Mouse (Mus musculus): ENCODE measurements around the gene Frmd4a. TPM values are rescaled to one million over a fixed set of nuclear protein-coding genes. Genes with fewer than 3 reads are reported as not detected.
A peak's percentile ranks its signal among the peaks of the same experiment; 100 is the strongest.

Gene Frmd4a
- 47.1 and 51.5 TPM in 2 replicates for polyA plus RNA-seq (2015; fragmentation: Nextera tagmentation; extraction: Ambion mirVana)

DNA sequence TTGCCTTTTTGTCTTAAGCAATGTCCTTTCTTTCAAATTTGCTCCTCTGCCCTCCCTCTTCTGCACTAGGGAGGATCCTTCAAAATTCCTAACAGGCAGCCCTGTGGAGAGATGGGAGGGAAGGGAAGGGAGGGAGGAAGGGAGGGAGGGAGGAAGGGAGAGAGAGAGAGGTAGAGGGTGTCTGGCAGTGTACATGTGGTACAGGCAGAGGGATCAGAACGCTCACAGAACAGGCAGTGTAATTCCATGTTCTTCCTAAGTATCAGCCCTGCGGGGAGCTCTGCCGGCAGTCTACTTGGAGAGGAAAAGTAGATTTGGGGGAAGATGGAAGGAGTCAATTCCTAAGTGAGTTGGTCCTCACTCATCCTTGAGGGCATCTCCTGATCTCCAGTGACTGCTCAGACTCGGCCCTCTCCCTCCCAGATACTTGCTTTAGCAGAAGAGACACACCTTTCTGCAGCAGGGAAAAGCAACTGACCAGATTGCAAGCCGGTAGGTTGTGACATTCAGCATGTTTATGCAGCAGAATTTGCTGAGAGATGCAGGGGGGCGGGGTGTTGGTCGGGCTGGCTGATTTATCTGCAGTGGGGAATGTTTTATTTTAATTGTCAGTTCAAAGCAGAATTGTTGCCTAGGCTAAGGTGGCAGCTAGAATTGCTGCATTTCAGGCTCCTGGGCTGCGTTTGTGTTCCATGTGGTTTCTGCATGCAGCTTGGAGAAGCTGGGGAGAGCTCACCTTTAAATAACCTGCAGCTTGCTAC lies at the start of gene Frmd4a:
TSS of gene Frmd4a (plus strand) at position 190 of the 761 bp plus-strand sequence.
- H3K27me3 ChIP-seq (replicated peaks), result no peaks in the 10 kb centered on the region
- WGBS, result 29% methylated on average over 8 of the region's 8 CpGs
- peaks cover 21% of the 10 kb centered on the region for H3K4me1 ChIP-seq
- peak within 1 kb of the TSS; percentile 78 for H3K27ac ChIP-seq (replicated peaks)
- H3K9me3 ChIP-seq (replicated peaks), result no peaks in the 10 kb centered on the region
- peak within 1 kb of the TSS; percentile 14 for H3K9ac ChIP-seq (replicated peaks)
- peak within 1 kb of the TSS; percentile 34 for H3K4me3 ChIP-seq (replicated peaks)
- H3K4me2 ChIP-seq, result peak within 1 kb of the TSS; percentile 54
- no peaks in the 10 kb centered on the region for H3K36me3 ChIP-seq
- peak; percentile 69 for ATAC-seq (ENCODE audit: low FRiP score)

DNA sequence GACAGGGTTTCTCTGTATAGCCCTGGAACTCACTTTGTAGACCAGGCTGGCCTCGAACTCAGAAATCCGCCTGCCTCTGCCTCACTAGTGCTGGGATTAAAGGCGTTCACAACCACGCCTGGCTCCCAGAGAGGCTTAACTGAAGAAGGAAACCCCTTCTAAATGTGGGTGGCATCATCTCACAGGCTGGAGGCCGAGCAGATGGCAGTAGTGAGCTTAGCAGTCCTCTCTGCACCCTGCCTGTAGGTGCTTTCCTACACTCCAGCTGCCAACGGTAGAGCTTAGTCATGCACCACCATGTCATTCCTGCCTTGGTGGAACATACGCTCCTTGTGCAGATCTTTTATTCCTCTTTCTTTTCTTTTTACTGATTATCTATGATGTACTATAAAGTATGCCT lies 28.6 kb upstream of the Frmd4a start:
- no peak overlapping the region for H3K9ac ChIP-seq (replicated peaks)
- no peaks in the 10 kb centered on the region for H3K36me3 ChIP-seq
- H3K9me3 ChIP-seq (replicated peaks), result no peaks in the 10 kb centered on the region
- 90% methylated on average over 7 of the region's 7 CpGs for WGBS
- no peak overlapping the region for H3K27ac ChIP-seq (replicated peaks)
- H3K4me1 ChIP-seq, result no peaks in the 10 kb centered on the region
- no peaks in the 10 kb centered on the region for H3K27me3 ChIP-seq (replicated peaks)
- no peak overlapping the region for H3K4me2 ChIP-seq
- H3K4me3 ChIP-seq (replicated peaks), result no peak overlapping the region
- no peak for ATAC-seq (ENCODE audit: low FRiP score)

DNA sequence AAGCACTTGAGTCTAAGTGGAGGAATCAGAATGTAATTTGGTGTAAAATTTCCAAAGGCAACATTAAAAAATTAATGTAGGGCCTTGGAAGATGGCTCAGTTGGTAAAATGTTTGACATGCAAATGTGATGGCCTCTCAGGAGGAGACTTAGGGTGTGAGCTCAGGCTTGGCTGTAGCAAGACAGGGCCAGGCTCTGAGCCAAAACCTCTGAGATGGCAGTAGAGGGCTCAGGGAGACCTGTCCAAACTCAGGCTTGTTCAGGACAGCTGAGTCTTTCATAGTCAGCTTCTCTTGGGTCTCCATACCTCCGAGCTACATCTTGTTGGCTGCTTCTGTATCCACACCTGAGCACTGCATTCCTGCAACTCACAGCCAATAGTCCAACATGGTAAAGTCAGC lies 27.1 kb upstream of the Frmd4a start:
- H3K4me1 ChIP-seq, result no peaks in the 10 kb centered on the region
- WGBS, result 87% methylated on average over 1 of the region's 1 CpGs
- H3K4me2 ChIP-seq, result no peak overlapping the region
- H3K9ac ChIP-seq (replicated peaks), result no peak overlapping the region
- no peaks in the 10 kb centered on the region for H3K36me3 ChIP-seq
- no peak overlapping the region for H3K4me3 ChIP-seq (replicated peaks)
- no peak overlapping the region for H3K27ac ChIP-seq (replicated peaks)
- no peaks in the 10 kb centered on the region for H3K27me3 ChIP-seq (replicated peaks)
- no peak for ATAC-seq (ENCODE audit: low FRiP score)
- H3K9me3 ChIP-seq (replicated peaks), result 0 out of 2 replicates have a peak, but pooled peaks cover 3% of the 10 kb centered on the region

DNA sequence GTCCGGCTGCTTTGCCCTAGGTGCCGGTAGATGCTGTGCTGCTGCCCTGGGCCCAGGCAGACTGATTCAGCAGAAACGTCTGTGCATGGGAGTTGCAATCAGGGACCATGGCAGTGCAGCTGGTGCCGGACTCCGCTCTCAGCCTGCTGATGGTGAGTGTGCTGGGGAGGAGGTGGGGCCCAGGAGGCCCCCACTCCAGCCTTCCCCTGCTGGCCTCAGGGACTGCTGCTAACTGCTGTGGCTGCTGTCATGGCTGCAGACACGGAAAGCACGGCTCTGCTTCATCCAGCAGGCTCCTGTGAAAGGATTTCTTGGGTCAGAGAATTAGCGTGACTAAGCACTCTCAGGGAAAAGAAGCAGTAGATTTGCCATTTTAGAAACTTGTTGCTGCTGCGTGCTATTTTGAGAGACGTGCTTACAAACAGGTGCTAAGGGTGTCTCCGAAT lies 937 bp downstream of the Frmd4a start:
- H3K36me3 ChIP-seq, result no peaks in the 10 kb centered on the region
- H3K4me2 ChIP-seq, result peak overlapping the region; percentile 54
- H3K4me1 ChIP-seq, result peaks cover 21% of the 10 kb centered on the region
- no peaks in the 10 kb centered on the region for H3K27me3 ChIP-seq (replicated peaks)
- ATAC-seq (ENCODE audit: low FRiP score), result peak; percentile 71
- peak overlapping the region; percentile 34 for H3K4me3 ChIP-seq (replicated peaks)
- WGBS, result 22% methylated on average over 11 of the region's 11 CpGs
- H3K9ac ChIP-seq (replicated peaks), result peak overlapping the region; percentile 14
- H3K27ac ChIP-seq (replicated peaks), result peak overlapping the region; percentile 78
- H3K9me3 ChIP-seq (replicated peaks), result no peaks in the 10 kb centered on the region

DNA sequence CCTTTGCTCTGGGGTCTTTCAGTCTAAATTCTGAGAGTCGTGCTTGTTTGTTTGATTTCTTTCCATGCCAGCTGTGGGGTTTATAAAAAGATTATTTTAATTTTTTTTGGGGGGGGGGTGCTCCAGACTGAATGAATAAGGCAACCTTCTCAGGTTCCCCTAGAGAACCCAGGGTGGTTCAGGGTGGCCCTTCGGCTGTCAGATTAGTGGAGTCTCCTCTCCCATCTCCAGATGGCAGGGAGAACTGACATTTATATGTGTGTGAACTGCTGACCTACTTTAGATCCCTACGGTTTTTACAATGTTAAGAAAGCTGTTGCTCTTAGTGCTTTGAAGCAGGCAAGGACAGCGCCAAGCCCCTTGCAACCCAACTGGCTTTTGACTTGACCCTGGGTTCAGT lies 1.4 kb downstream of the Frmd4a start:
- no peaks in the 10 kb centered on the region for H3K27me3 ChIP-seq (replicated peaks)
- ATAC-seq (ENCODE audit: low FRiP score), result no peak; the same call in 1 of the 2 replicates
- H3K9ac ChIP-seq (replicated peaks), result 0 out of 2 replicates have a peak overlapping the region, but pooled peaks have one; percentile 14
- WGBS, result 43% methylated on average over 4 of the region's 4 CpGs
- H3K27ac ChIP-seq (replicated peaks), result peak overlapping the region; percentile 78
- H3K9me3 ChIP-seq (replicated peaks), result no peaks in the 10 kb centered on the region
- H3K36me3 ChIP-seq, result no peaks in the 10 kb centered on the region
- H3K4me2 ChIP-seq, result peak overlapping the region; percentile 54
- H3K4me1 ChIP-seq, result peaks cover 21% of the 10 kb centered on the region
- H3K4me3 ChIP-seq (replicated peaks), result peak overlapping the region; percentile 34

DNA sequence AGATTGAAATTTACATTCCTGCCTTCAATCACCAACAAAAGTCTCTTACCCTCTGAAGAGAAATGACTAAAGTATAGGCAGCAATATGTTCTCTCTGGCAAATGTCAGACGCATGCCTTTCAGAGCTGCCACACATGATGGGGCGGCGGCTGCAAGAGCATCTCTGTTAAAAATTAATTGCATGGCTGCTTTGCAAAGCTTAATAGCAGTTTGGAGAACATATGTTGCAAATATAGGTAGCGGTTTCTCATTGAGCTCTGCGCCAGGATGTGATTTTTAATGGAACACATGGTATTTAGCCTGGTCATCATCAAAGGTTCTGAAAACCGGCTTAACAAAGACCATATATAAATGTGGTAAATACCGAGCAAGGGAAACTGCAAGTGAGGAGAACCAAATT lies 7.4 kb downstream of the Frmd4a start:
- H3K9me3 ChIP-seq (replicated peaks), result no peaks in the 10 kb centered on the region
- no peak overlapping the region for H3K27ac ChIP-seq (replicated peaks)
- 62% methylated on average over 7 of the region's 7 CpGs for WGBS
- H3K4me2 ChIP-seq, result no peak overlapping the region
- H3K36me3 ChIP-seq, result no peaks in the 10 kb centered on the region
- no peak overlapping the region for H3K4me3 ChIP-seq (replicated peaks)
- H3K4me1 ChIP-seq, result 0 out of 2 replicates have a peak, but pooled peaks cover 3% of the 10 kb centered on the region
- H3K9ac ChIP-seq (replicated peaks), result no peak overlapping the region
- no peak for ATAC-seq (ENCODE audit: low FRiP score)
- H3K27me3 ChIP-seq (replicated peaks), result no peaks in the 10 kb centered on the region

DNA sequence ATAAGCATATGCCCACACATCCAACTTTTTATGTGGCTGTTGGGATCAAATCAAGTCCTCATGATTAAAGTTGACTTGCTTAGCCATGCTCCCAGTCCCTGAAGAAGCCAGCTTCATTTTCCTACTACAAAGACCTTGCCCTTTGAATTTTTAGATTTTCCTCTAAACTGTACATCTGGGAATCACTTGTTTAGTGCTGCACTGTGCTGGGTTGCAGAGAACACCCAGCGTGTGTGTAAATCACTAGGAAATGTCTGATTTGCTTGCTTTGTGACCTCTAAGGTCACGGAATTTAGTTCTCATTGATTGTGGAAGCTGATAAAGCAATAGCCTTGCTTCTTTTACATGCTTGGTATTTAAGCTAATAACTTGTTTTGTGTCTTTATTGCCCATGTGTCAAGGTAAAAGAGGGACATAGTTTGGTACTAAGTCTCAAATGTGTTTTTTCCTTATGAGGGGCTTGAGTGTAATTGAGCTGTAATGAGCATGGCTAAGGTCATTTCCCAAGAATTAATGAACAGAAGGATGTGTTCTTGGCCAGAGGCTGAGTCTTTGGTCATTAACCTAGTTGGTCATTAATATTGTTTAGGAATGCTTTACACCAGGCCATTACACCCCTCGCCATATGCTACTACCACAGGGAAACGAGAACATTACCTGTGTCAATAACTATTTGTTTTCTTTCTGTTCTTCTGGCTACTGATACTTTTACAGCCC lies 11.7 kb downstream of the Frmd4a start:
- H3K27ac ChIP-seq (replicated peaks), result no peak overlapping the region
- no peaks in the 10 kb centered on the region for H3K9me3 ChIP-seq (replicated peaks)
- no peak overlapping the region for H3K4me3 ChIP-seq (replicated peaks)
- H3K4me2 ChIP-seq, result no peak overlapping the region
- ATAC-seq (ENCODE audit: low FRiP score), result no peak
- no peak overlapping the region for H3K9ac ChIP-seq (replicated peaks)
- no peaks in the 10 kb centered on the region for H3K36me3 ChIP-seq
- WGBS, result 44% methylated on average over 4 of the region's 4 CpGs
- 0 out of 2 replicates have a peak, but pooled peaks cover 3% of the 10 kb centered on the region for H3K4me1 ChIP-seq
- H3K27me3 ChIP-seq (replicated peaks), result no peaks in the 10 kb centered on the region

DNA sequence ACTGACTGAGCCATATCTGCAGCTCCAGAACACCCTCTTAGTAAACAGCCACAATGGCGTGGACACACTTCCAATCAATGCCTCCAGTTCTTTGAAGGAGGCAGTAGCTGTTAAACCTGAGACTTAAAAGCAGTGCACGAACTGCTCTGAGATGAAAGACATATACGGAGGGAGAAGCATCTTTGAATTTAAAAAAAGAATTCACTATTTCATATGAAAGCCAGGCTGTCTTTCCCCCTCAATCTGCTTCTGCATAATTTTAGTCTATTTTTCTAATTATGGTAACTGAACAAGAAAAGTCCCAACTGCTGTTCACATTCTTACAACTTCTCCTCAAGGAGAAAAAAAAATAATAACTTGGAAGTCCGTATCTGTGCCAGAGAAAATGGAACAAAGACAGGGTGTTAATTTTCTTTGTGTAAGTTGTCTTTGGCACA lies 18.7 kb downstream of the Frmd4a start:
- Histone ChIP-seq H3K9ac (replicated peaks) (no peak overlapping the region), H3K4me3 (replicated peaks) (no peak overlapping the region), H3K4me2 (no peak overlapping the region), H3K9me3 (replicated peaks) (no peaks in the 10 kb centered on the region), H3K4me1 (no peaks in the 10 kb centered on the region), H3K27ac (replicated peaks) (no peak overlapping the region), H3K36me3 (no peaks in the 10 kb centered on the region), H3K27me3 (replicated peaks) (no peaks in the 10 kb centered on the region)
- no peak for ATAC-seq (ENCODE audit: low FRiP score)
- WGBS, result 79% methylated on average over 4 of the region's 4 CpGs

DNA sequence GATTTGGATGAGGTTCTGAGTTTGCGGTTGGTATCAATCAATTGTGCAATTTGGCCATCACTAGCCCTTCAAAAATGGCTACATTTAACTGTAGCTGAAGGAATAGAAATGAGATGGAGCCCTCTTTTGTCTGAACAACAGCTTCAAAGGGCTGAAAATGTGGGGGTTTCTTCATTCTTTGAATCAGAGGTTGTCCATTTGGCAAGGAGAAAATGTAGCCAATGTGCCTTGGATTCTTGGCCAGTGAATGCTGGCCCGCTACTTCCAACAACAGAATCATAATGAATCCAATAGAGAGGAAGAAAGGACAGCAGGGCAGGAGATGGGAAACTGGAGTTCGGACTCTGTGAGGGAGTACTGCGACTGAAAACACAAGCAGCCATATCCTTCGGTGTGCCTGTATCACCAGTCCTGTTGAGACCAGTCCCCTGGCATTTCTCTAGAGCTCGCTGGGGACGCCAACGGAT lies 19.2 kb downstream of the Frmd4a start:
- Histone ChIP-seq H3K4me3 (replicated peaks) (no peak overlapping the region), H3K27ac (replicated peaks) (no peak overlapping the region), H3K4me1 (no peaks in the 10 kb centered on the region), H3K27me3 (replicated peaks) (no peaks in the 10 kb centered on the region), H3K9me3 (replicated peaks) (no peaks in the 10 kb centered on the region), H3K9ac (replicated peaks) (no peak overlapping the region), H3K4me2 (no peak overlapping the region), H3K36me3 (no peaks in the 10 kb centered on the region)
- WGBS, result 87% methylated on average over 8 of the region's 8 CpGs
- ATAC-seq (ENCODE audit: low FRiP score), result no peak

DNA sequence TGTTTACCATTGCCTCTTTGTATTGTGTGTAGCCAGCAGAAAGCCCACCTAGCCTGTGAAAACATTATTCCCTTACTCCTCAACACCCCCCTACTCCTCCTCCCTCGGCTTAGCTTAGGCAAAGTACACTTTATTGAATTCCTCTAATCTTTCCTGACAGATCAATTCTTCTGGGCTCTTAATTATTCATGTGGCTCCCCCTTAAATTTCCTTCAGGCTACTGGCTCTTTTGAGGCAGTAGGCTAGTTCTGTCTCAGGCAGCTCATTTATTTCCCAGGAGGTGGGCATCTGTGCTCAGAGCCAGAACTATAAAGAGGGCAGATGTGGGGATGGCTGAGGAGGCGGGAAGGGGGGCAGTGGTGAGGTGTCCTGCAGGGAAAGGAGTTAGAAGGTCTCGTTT lies 24.5 kb downstream of the Frmd4a start:
- peak; percentile 61; the same call in 1 of the 2 replicates for ATAC-seq (ENCODE audit: low FRiP score)
- Histone ChIP-seq H3K36me3 (no peaks in the 10 kb centered on the region), H3K4me1 (0 out of 2 replicates have a peak, but pooled peaks cover 5% of the 10 kb centered on the region), H3K27ac (replicated peaks) (no peak overlapping the region), H3K4me2 (no peak overlapping the region), H3K4me3 (replicated peaks) (no peak overlapping the region), H3K27me3 (replicated peaks) (no peaks in the 10 kb centered on the region), H3K9ac (replicated peaks) (no peak overlapping the region), H3K9me3 (replicated peaks) (no peaks in the 10 kb centered on the region)
- WGBS, result 10% methylated on average over 3 of the region's 3 CpGs

DNA sequence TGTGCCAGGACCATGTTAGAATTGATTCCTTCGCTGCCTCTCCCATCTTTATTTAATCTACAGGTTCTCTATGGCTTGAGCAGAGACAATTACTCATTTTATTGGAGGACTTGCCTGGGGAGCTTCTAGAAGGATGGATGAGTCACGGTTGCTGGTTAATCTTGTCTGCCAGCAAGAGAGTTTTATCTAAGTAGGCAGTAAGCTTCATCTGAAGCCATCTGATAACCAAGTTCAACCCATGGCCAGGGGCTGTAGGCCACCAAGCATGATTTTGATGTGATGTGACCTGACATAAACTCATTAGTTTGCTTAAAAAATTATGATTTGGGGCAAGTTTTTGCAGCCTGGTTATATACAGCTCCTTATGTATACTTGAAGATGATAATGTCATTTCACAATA lies 38.0 kb downstream of the Frmd4a start:
- H3K36me3 ChIP-seq, result no peaks in the 10 kb centered on the region
- no peak overlapping the region for H3K27ac ChIP-seq (replicated peaks)
- H3K4me2 ChIP-seq, result no peak overlapping the region
- no peaks in the 10 kb centered on the region for H3K4me1 ChIP-seq
- no peaks in the 10 kb centered on the region for H3K9me3 ChIP-seq (replicated peaks)
- no peak overlapping the region for H3K4me3 ChIP-seq (replicated peaks)
- 88% methylated on average over 2 of the region's 2 CpGs for WGBS
- H3K27me3 ChIP-seq (replicated peaks), result no peaks in the 10 kb centered on the region
- ATAC-seq (ENCODE audit: low FRiP score), result no peak
- no peak overlapping the region for H3K9ac ChIP-seq (replicated peaks)
